ENCODE assay signal across 8 mouse cellular contexts in genomic region chr10:69185894-69186893, GRCm38 (mm10). TPM values are rescaled to one million over a fixed set of nuclear protein-coding genes. Genes with fewer than 3 reads are reported as not detected.
A peak's percentile ranks its signal among the peaks of the same experiment; 100 is the strongest.
DNase-seq lines count a peak whose midpoint lies in the region; ATAC-seq and TF ChIP-seq lines count a peak whose summit lies in the region.

No protein-coding gene starts in this region.

- H3K9ac ChIP-seq in forebrain, embryonic 13.5 days: no peak overlapping the region
- H3K9ac ChIP-seq in heart, postnatal 0 days (replicated peaks; ENCODE audit: low read depth, low read length): 0 out of 2 replicates have a peak overlapping the region, but pooled peaks have one; percentile 27
- H3K9ac ChIP-seq in liver, embryonic 15.5 days: no peak overlapping the region
- H3K9ac ChIP-seq in neural tube, embryonic 12.5 days: no peak overlapping the region

- H3K4me3 ChIP-seq in forebrain, embryonic 13.5 days: peak overlapping the region; percentile 32
- H3K4me3 ChIP-seq in heart, postnatal 0 days (ENCODE audit: low read depth, low read length): peak overlapping the region; percentile 38
- H3K4me3 ChIP-seq in liver, embryonic 15.5 days (replicated peaks): peak overlapping the region; percentile 21
- no peak overlapping the region for H3K4me3 ChIP-seq in neural tube, embryonic 12.5 days

- no peaks in the 10 kb centered on the region for H3K4me1 ChIP-seq in forebrain, embryonic 13.5 days
- H3K4me1 ChIP-seq in heart, postnatal 0 days (ENCODE audit: control insufficient read depth, insufficient read depth): no peaks in the 10 kb centered on the region
- 0 out of 2 replicates have a peak, but pooled peaks cover 3% of the 10 kb centered on the region for H3K4me1 ChIP-seq in liver, embryonic 15.5 days (replicated peaks)
- H3K4me1 ChIP-seq in neural tube, embryonic 12.5 days: no peaks in the 10 kb centered on the region

- 0 out of 2 replicates have a peak, but pooled peaks have one; percentile 18 for TF ChIP-seq EP300 in heart, postnatal 0 days (IDR thresholded peaks at IDR 0.05; ENCODE audit: low read depth)

- DNase-seq in CD4-positive, CD25-positive, alpha-beta regulatory T cell, adult 2 months (ENCODE audit: low read depth, low spot score): peak; percentile 73
- peak; percentile 56 for DNase-seq in c-Kit-positive CD71-negative TER-119-negative erythroid progenitor cells, embryonic 14.5 days (ENCODE audit: low read depth)
- peak; percentile 83 for DNase-seq in heart, postnatal 0 days (ENCODE audit: low spot score)
- peak; percentile 80 to 87 for DNase-seq in kidney, postnatal 4 days
- DNase-seq in testis, postnatal 10 days (ENCODE audit: low spot score): peak; percentile 78

- no peaks in the 10 kb centered on the region for H3K36me3 ChIP-seq in forebrain, embryonic 13.5 days (ENCODE audit: poor library complexity, severe bottlenecking)
- no peaks in the 10 kb centered on the region for H3K36me3 ChIP-seq in heart, postnatal 0 days (replicated peaks; ENCODE audit: control insufficient read depth, insufficient read depth, low read length)
- no peaks in the 10 kb centered on the region for H3K36me3 ChIP-seq in liver, embryonic 15.5 days (replicated peaks)
- H3K36me3 ChIP-seq in neural tube, embryonic 12.5 days: no peaks in the 10 kb centered on the region

- H3K9me3 ChIP-seq in forebrain, embryonic 13.5 days (replicated peaks): no peaks in the 10 kb centered on the region
- H3K9me3 ChIP-seq in heart, postnatal 0 days (replicated peaks; ENCODE audit: control insufficient read depth, low read length): no peaks in the 10 kb centered on the region
- no peaks in the 10 kb centered on the region for H3K9me3 ChIP-seq in liver, embryonic 15.5 days (replicated peaks)
- no peaks in the 10 kb centered on the region for H3K9me3 ChIP-seq in neural tube, embryonic 12.5 days

- H3K27ac ChIP-seq in forebrain, embryonic 13.5 days: no peak overlapping the region
- H3K27ac ChIP-seq in heart, postnatal 0 days (ENCODE audit: low read depth): peak overlapping the region; percentile 67
- no peak overlapping the region for H3K27ac ChIP-seq in liver, embryonic 15.5 days (replicated peaks)
- H3K27ac ChIP-seq in neural tube, embryonic 12.5 days: no peak overlapping the region

- peak overlapping the region; percentile 53 for H3K4me2 ChIP-seq in forebrain, embryonic 13.5 days
- H3K4me2 ChIP-seq in heart, postnatal 0 days (ENCODE audit: low read depth, low read length): peak overlapping the region; percentile 57
- H3K4me2 ChIP-seq in liver, embryonic 15.5 days: peak overlapping the region; percentile 42
- peak overlapping the region; percentile 42 for H3K4me2 ChIP-seq in neural tube, embryonic 12.5 days (replicated peaks)

- peak; percentile 75 for ATAC-seq in forebrain, embryonic 13.5 days
- ATAC-seq in heart, postnatal 0 days (ENCODE audit: insufficient read depth, low read depth): peak; percentile 87
- ATAC-seq in liver, embryonic 15.5 days (ENCODE audit: insufficient read depth): no peak
- 0 out of 2 replicates have a peak, but pooled peaks have one; percentile 58 for ATAC-seq in neural tube, embryonic 12.5 days (ENCODE audit: low FRiP score, low read depth)

- 24% methylated on average over 21 of the region's 21 CpGs for WGBS in forebrain, embryonic 13.5 days
- WGBS in heart, postnatal 0 days: 20% methylated on average over 21 of the region's 21 CpGs
- WGBS in liver, embryonic 15.5 days (ENCODE audit: insufficient replicate concordance): 21% methylated on average over 21 of the region's 21 CpGs
- 33% methylated on average over 21 of the region's 21 CpGs for WGBS in neural tube, embryonic 12.5 days

- no peaks in the 10 kb centered on the region for H3K27me3 ChIP-seq in forebrain, embryonic 13.5 days
- no peaks in the 10 kb centered on the region for H3K27me3 ChIP-seq in heart, postnatal 0 days (ENCODE audit: control insufficient read depth, insufficient read depth, low read length)
- no peaks in the 10 kb centered on the region for H3K27me3 ChIP-seq in liver, embryonic 15.5 days
- H3K27me3 ChIP-seq in neural tube, embryonic 12.5 days (replicated peaks): no peaks in the 10 kb centered on the region

- peak; percentile 70 for TF ChIP-seq CTCF in heart, postnatal 0 days (IDR thresholded peaks at IDR 0.05; ENCODE audit: low read depth)

RNA-seq across cellular contexts. Expression of gene A930033H14Rik, which starts 26.7 kb away (rescaled TPM):
- polyA plus RNA-seq in forebrain, embryonic 13.5 days (2015; fragmentation: Nextera tagmentation; extraction: Ambion mirVana): 0.94 and 1.2 TPM in 2 replicates
- total RNA-seq in heart, postnatal 0 days (2014; rRNA removed; ENCODE audit: low replicate concordance): 1.5 and 1.7 TPM in 2 replicates
- 2.2 and 2.3 TPM in 2 replicates for polyA plus RNA-seq in heart, postnatal 0 days (2015; fragmentation: Nextera tagmentation; extraction: Ambion mirVana)
- 0.33 and 0.47 TPM in 2 replicates for polyA plus RNA-seq in liver, embryonic 15.5 days (2015; fragmentation: Nextera tagmentation; extraction: Ambion mirVana)
- 1.4 and 1.5 TPM in 2 replicates for polyA plus RNA-seq in neural tube, embryonic 12.5 days (2016; fragmentation: Nextera tagmentation; extraction: Ambion mirVana)

RNA-seq across cellular contexts. Expression of gene Rhobtb1, which starts 35.0 kb away (rescaled TPM):
- polyA plus RNA-seq in forebrain, embryonic 13.5 days (2015; fragmentation: Nextera tagmentation; extraction: Ambion mirVana): 13.4 and 16.4 TPM in 2 replicates
- total RNA-seq in heart, postnatal 0 days (2014; rRNA removed; ENCODE audit: low replicate concordance): 29.9 and 49.4 TPM in 2 replicates
- polyA plus RNA-seq in heart, postnatal 0 days (2015; fragmentation: Nextera tagmentation; extraction: Ambion mirVana): 30.7 and 38.4 TPM in 2 replicates
- polyA plus RNA-seq in liver, embryonic 15.5 days (2015; fragmentation: Nextera tagmentation; extraction: Ambion mirVana): 11.1 and 17.8 TPM in 2 replicates
- polyA plus RNA-seq in neural tube, embryonic 12.5 days (2016; fragmentation: Nextera tagmentation; extraction: Ambion mirVana): 16.0 and 18.4 TPM in 2 replicates
